Mouse (Mus musculus) forebrain, embryonic 16.5 days (tissue): ENCODE results near the gene Adgrg1. TPM values are rescaled to one million over a fixed set of nuclear protein-coding genes. Genes with fewer than 3 reads are reported as not detected.

Source experiments
- ATAC-seq: fragments of 200-750 bp; cut with Nextera tagmentation; 2 replicates; pipeline ENCODE4 v1.8.0; 2017; ENCODE audit warnings: mild to moderate bottlenecking, moderate library complexity
- H3K27ac ChIP-seq: fragments of 300-500 bp; sonication (generic); 2 replicates; pipeline ENCODE4 v1.5.1; 2014; ENCODE audit warnings: low read length, control low read depth
- H3K27me3 ChIP-seq: fragments of 300-500 bp; sonication (generic); replicated peaks from 2 replicates; pipeline ENCODE4 v1.6.1; 2014; ENCODE audit warnings: low read length; ENCODE audit not compliant: control insufficient read depth, insufficient read depth
- H3K36me3 ChIP-seq: fragments of 300-500 bp; sonication (generic); 2 replicates; pipeline ENCODE4 v1.6.1; 2014; ENCODE audit not compliant: control insufficient read depth, insufficient read depth
- H3K4me1 ChIP-seq: fragments of 300-500 bp; sonication (generic); replicated peaks from 2 replicates; pipeline ENCODE4 v1.6.1; 2014; ENCODE audit warnings: low read length; ENCODE audit not compliant: control insufficient read depth, insufficient read depth
- H3K4me2 ChIP-seq: fragments of 300-500 bp; sonication (generic); 2 replicates; pipeline ENCODE4 v1.6.1; 2014; ENCODE audit warnings: mild to moderate bottlenecking, low read length, control low read depth
- H3K4me3 ChIP-seq: fragments of 300-500 bp; sonication (generic); replicated peaks from 2 replicates; pipeline ENCODE4 v1.5.1; 2014; ENCODE audit warnings: mild to moderate bottlenecking, low read length, control low read depth
- H3K9ac ChIP-seq: fragments of 300-500 bp; sonication (generic); replicated peaks from 2 replicates; pipeline ENCODE4 v1.6.1; 2014; ENCODE audit warnings: low read depth, low read length, control low read depth
- H3K9me3 ChIP-seq: fragments of 300-500 bp; sonication (generic); 2 replicates; pipeline ENCODE4 v1.6.1; 2016; ENCODE audit warnings: low read length; ENCODE audit not compliant: control insufficient read depth
- WGBS: fragments of 180-500 bp; shearing (Covaris S2); extraction: QIAGEN DNeasy Blood & Tissue Kit; methylation state at CpG from one replicate; pipeline ENCODE4 v1.1.7; 2014; 5-methylcytosine and 5-hydroxymethylcytosine counted together
- polyA plus RNA-seq: library from polyadenylated mRNA; unstranded; fragments of >200 nt; fragmentation: Nextera tagmentation; extraction: Ambion mirVana; gene quantifications from 2 replicates; pipeline ENCODE4 v1.2.1, GENCODE M21; 2015

Adgrg1 gene
- polyA plus RNA-seq, 1 experiment from 2014 or later = 152 TPM

DNA sequence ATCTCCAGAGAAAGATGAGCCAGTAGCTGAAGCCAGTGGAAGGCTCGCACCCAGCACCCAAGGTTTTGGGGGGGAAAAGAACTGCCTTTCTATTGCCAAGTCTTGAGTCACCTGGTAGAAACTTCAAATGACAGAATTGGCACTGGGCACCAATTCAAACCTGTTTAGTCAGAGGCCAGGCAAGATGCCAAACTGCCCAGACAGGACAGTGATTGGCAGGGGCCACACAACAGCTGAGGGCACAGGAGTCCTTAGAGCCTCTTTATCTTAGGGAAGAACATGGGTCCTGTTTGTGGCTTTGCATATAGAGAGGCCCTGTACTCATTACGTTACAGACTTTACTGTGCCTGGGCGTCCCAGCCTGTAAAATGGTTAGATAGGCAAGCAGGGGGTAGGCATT, 7.0 kb upstream of the Adgrg1 start:
- Histone ChIP-seq H3K27me3 (no peaks in the 10 kb centered on the region), H3K9me3 (no peaks in the 10 kb centered on the region), H3K36me3 (no peaks in the 10 kb centered on the region), H3K4me2 (no peak overlapping the region), H3K4me1 (0 out of 2 replicates have a peak, but pooled peaks cover 3% of the 10 kb centered on the region), H3K27ac (no peak overlapping the region), H3K9ac (no peak overlapping the region), H3K4me3 (no peak overlapping the region)
- WGBS = 49% methylated on average over 3 of the region's 3 CpGs
- ATAC-seq = no peak

DNA sequence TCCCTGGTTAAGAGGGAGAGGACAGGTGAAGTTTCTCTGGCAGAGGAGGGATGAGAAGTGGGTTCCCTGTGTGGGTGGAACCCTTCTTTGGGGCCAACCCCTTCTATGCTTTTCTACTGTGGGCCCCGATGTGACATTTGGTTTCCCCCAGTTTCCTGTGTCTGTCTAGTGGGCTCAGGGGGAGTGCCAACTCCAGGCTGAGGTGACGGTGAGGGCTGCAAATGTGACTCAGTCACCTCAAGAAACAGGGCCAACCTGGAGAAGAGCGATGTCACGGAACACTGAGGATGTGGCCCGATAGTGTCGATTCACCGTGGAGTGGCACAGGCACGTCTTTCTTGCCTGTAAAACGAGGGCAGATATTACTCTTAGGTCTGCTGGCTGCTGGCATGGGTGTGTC, 1.3 kb upstream of the Adgrg1 start:
- ATAC-seq = no peak
- Histone ChIP-seq H3K27me3 (no peaks in the 10 kb centered on the region), H3K4me2 (no peak overlapping the region), H3K4me1 (peaks cover 19% of the 10 kb centered on the region), H3K4me3 (no peak overlapping the region), H3K27ac (no peak overlapping the region), H3K9ac (no peak overlapping the region), H3K36me3 (no peaks in the 10 kb centered on the region), H3K9me3 (no peaks in the 10 kb centered on the region)
- WGBS = 90% methylated on average over 9 of the region's 9 CpGs

DNA sequence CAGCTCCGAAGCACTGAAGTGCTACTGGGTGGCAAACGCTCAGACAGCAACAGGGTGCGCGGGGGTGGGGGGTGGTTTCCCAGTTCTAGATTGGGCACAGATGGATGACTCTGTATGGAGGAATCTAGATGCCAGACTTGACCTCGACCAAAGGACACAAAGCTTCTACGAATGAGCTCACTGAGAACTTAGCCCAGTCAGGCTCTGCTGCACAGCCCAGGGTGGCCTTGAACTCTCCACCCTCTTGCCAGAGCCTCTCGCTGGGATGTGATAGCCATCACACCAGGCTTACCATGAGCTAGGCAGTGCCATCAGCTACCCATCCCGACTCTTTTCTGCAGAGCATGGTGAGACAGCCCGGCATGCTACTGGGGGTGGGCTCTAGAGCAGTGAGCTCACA, 765 bp upstream of the Adgrg1 start:
- no peak overlapping the region for H3K9ac ChIP-seq
- 84% methylated on average over 9 of the region's 9 CpGs for WGBS
- no peak overlapping the region for H3K27ac ChIP-seq
- no peak for ATAC-seq
- H3K27me3 ChIP-seq = no peaks in the 10 kb centered on the region
- H3K4me3 ChIP-seq = no peak overlapping the region
- no peaks in the 10 kb centered on the region for H3K36me3 ChIP-seq
- no peaks in the 10 kb centered on the region for H3K9me3 ChIP-seq
- peaks cover 23% of the 10 kb centered on the region for H3K4me1 ChIP-seq
- no peak overlapping the region for H3K4me2 ChIP-seq

DNA sequence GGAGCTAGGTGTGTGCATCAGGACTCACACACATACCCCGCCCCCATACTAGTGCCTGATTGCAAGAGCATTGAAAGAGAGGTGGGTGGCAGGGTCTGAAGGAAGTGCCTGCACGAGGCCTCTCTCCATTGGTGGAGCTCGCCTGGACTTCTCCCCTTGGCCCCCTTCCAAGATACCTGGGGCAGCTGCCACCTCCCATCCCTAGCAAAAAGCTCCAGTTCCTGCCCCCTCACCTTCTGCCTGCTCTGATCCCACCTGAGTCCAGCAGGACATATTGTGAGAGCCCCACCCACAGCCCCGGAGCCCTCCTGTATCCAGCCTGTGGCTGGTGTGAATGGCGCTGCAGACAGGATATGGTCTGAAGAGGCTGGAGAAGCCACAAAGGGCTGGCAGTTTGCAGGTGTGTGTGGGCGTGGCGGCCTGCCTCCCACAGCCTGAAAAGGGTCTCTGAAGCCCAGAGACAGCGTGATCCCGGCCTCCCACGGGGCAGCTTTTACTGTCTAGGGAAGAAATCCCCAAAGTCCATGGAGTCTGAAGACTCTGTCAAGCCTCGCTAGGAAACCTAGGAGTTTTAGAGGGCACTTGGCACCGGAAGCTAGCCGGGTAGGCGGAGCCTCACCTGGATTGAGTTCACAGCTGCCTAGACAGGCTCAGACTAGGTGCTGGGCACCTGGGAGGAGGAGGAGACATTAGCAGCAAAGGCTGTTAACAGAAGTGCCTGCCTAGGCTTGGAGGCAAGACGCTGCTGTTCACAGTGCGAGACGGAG, 2.3 kb downstream of the Adgrg1 start:
- H3K4me1 ChIP-seq = peaks cover 32% of the 10 kb centered on the region
- peak overlapping the region; percentile 13; the same call in 1 of the 2 replicates for H3K4me3 ChIP-seq
- no peaks in the 10 kb centered on the region for H3K9me3 ChIP-seq
- ATAC-seq = no peak
- no peak overlapping the region; the same call in none of the 2 replicates for H3K4me2 ChIP-seq
- WGBS = 23% methylated on average over 17 of the region's 17 CpGs
- H3K36me3 ChIP-seq = no peaks in the 10 kb centered on the region
- no peaks in the 10 kb centered on the region for H3K27me3 ChIP-seq
- no peak overlapping the region for H3K27ac ChIP-seq
- no peak overlapping the region; the same call in 1 of the 2 replicates for H3K9ac ChIP-seq

DNA sequence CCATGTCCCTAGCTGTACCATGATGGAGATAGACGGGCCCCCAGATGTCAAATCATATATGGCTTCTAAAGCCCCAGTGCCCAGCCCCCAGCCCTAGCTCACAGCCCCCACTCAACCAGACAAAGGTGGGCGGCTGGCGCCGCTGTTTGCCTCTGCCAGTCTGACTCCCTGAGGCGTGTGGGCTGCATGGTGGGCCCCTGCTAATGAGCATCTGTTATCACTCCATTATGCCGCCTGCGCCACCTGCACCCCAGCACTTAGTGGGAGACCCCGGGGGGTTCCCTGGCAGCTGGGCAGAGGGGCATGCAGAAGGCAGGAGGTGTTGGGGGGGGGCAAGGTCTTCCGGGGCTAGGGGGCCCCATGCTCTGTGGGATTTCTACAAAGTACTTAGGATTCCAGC, 3.6 kb downstream of the Adgrg1 start:
- H3K36me3 ChIP-seq = no peaks in the 10 kb centered on the region
- H3K4me3 ChIP-seq = no peak overlapping the region
- WGBS = 11% methylated on average over 9 of the region's 9 CpGs
- H3K9ac ChIP-seq = no peak overlapping the region
- no peaks in the 10 kb centered on the region for H3K27me3 ChIP-seq
- peak; percentile 54 for ATAC-seq
- no peak overlapping the region for H3K27ac ChIP-seq
- H3K4me1 ChIP-seq = peaks cover 45% of the 10 kb centered on the region
- H3K9me3 ChIP-seq = no peaks in the 10 kb centered on the region
- H3K4me2 ChIP-seq = no peak overlapping the region

DNA sequence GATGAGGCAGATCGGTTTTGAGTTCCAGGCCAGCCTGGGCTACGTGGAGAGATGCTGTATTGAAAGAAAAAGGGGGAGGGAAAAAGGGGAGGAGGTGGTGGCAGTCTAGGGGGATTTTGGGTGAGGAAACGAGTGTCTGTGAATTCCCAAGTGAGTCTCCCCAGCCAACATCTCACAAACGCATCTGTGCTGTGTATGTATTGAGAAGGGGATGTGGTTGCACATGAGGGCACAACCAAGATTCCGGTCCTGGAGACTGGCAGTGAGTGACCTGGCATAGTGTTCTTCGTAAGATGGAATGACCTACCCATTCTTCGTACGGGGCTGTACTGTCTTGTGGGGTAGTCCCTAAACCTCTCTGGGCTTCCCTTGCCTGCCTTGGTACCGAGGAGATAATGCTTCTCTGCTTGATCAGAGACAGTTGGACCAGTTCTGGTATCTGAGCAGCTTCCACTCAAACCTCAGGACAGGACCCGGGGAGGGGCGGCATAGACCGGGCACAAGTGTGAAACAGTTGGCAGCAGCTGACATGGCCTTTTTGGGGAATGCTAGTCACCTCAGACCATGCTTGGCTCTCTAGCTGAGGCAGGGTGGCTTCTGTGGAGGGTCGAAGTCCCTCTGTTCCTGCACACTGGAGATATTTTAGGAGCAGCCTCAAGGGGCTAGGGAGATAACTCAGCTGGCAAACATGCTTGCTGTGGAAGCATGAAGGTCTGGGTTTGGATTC, 4.2 kb downstream of the Adgrg1 start:
- Histone ChIP-seq H3K27me3 (no peaks in the 10 kb centered on the region), H3K4me1 (peaks cover 52% of the 10 kb centered on the region), H3K27ac (no peak overlapping the region), H3K4me3 (no peak overlapping the region), H3K36me3 (no peaks in the 10 kb centered on the region), H3K9me3 (no peaks in the 10 kb centered on the region), H3K9ac (no peak overlapping the region), H3K4me2 (no peak overlapping the region)
- ATAC-seq = no peak
- 64% methylated on average over 13 of the region's 13 CpGs for WGBS

DNA sequence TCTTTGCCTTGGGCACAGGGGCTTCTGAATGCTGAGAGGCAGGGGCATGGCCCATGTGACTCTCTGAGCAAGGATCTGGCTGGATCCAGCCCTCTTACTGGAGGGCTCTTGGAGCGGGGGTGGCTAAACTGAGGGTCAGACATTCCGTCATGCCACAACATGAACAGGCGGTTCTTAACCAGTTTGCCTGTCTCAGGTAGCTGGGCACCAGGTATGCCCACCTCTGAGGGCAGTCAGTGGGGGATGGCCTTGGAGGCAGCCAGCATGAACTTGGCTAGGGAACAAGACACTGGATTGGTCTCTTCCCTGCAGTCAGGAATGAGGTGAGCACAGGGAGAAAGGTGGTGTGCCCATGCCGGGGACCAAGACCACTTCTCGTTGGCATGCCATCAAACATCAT, 5.6 kb downstream of the Adgrg1 start:
- no peak overlapping the region for H3K27ac ChIP-seq
- 88% methylated on average over 5 of the region's 5 CpGs for WGBS
- no peak overlapping the region for H3K9ac ChIP-seq
- H3K4me2 ChIP-seq = no peak overlapping the region
- H3K36me3 ChIP-seq = no peaks in the 10 kb centered on the region
- H3K27me3 ChIP-seq = no peaks in the 10 kb centered on the region
- peaks cover 57% of the 10 kb centered on the region for H3K4me1 ChIP-seq
- H3K9me3 ChIP-seq = no peaks in the 10 kb centered on the region
- H3K4me3 ChIP-seq = no peak overlapping the region
- ATAC-seq = no peak

DNA sequence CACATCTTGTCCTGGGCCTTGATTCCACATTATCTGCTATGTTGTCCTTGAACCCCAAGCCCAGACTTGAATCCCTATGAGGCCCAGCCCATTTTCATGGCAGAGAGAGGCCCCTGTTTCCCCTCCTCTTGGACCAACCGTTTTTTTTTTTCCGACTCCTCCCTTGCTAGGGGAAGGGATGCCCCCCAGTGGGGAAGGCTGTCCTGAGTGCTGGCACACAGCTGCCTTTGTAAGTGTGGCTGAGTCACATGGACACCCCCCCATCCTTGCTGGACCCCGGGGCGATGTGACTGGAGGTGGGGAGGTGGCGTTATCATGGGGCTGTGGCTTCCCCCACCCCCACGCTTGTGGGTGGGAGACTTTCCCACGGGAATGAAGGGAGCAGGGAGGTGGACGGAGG, 6.4 kb downstream of the Adgrg1 start:
- H3K4me3 ChIP-seq = no peak overlapping the region
- H3K36me3 ChIP-seq = no peaks in the 10 kb centered on the region
- H3K27me3 ChIP-seq = no peaks in the 10 kb centered on the region
- H3K4me1 ChIP-seq = peaks cover 57% of the 10 kb centered on the region
- ATAC-seq = no peak
- no peaks in the 10 kb centered on the region for H3K9me3 ChIP-seq
- H3K9ac ChIP-seq = no peak overlapping the region
- no peak overlapping the region for H3K4me2 ChIP-seq
- peak overlapping the region; percentile 64 for H3K27ac ChIP-seq
- 57% methylated on average over 8 of the region's 8 CpGs for WGBS

DNA sequence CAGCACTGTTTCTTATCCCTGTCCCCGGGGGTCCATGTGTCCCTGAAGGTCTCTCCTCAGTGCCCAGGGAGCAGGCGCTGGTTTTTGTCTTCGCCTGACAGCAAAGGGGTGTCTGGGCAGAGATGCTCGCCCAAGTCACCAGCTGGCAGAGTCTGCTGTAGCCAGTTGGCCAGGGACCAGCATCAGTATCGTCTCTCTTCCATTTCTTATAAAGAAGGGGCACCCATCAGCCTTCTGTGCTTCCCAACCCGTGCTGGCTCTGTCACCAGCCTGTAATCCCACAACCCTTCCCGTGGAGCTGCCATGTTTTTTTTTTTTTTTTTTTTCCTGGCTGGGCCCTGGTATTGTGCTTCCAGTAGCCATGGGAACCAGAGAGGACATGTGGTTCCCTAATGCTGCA, 7.3 kb downstream of the Adgrg1 start:
- no peak overlapping the region for H3K4me2 ChIP-seq
- H3K9me3 ChIP-seq = no peaks in the 10 kb centered on the region
- 29% methylated on average over 7 of the region's 7 CpGs for WGBS
- H3K4me1 ChIP-seq = peaks cover 64% of the 10 kb centered on the region
- H3K36me3 ChIP-seq = no peaks in the 10 kb centered on the region
- no peaks in the 10 kb centered on the region for H3K27me3 ChIP-seq
- no peak overlapping the region for H3K4me3 ChIP-seq
- H3K9ac ChIP-seq = no peak overlapping the region
- peak overlapping the region; percentile 64 for H3K27ac ChIP-seq
- ATAC-seq = peak; percentile 63
